Mouse (Mus musculus) liver, postnatal 0 days (tissue): ENCODE measurements around the gene Olfr655.

Source experiments
- CTCF ChIP-seq: sonication (generic); IDR thresholded peaks from 2 replicates; pipeline ENCODE4 v1.5.1; 2016; ENCODE audit warnings: antibody characterized with exemption, low read depth
- EP300 ChIP-seq: IDR thresholded peaks from 2 replicates; pipeline ENCODE4 v1.6.1; 2016; ENCODE audit warnings: antibody characterized with exemption, low read depth, mild to moderate bottlenecking

DNA sequence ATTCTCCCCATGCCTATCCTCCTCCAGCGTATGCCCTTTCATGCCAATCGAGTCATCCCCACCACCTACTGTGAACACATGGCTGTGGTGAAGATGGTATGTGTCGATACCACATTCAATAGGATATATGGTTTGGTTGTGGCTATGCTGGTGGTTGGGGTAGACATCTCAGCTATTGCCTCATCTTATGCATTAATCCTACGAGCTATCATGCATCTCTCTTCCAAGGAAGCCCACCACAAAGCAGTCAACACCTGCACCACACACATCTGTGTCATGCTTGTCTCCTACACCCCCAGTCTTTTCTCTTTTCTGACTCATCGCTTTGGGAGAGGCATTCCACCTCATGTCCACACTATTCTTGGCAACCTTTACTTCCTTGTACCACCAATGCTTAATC is 13.3 kb downstream of the Olfr655 start:
- TF ChIP-seq CTCF (no peak), EP300 (no peak)
